Mouse (Mus musculus) intestine, embryonic 14.5 days (tissue): ENCODE measurements around the gene Slc39a11. TPM values are rescaled to one million over a fixed set of nuclear protein-coding genes. Genes with fewer than 3 reads are reported as not detected.

Source experiments
- ATAC-seq: fragments of 200-750 bp; cut with Nextera tagmentation; replicated peaks from 2 replicates; pipeline ENCODE4 v1.8.0; 2017; ENCODE audit warnings: low read depth, moderate number of reproducible peaks, moderate TSS enrichment, moderate library complexity; ENCODE audit not compliant: low FRiP score, low TSS enrichment
- DNase-seq: peaks from one replicate; pipeline ENCODE4 v3.0.0-alpha.2; 2018; ENCODE audit warnings: low spot score
- H3K27ac ChIP-seq: fragments of 300-500 bp; sonication (generic); 2 replicates; pipeline ENCODE4 v1.5.1; 2014; ENCODE audit warnings: low read depth, mild to moderate bottlenecking, control low read depth
- H3K27me3 ChIP-seq: fragments of 300-500 bp; sonication (generic); replicated peaks from 2 replicates; pipeline ENCODE4 v1.6.1; 2014; ENCODE audit warnings: low read length, control low read depth; ENCODE audit not compliant: control insufficient read depth, insufficient read depth
- H3K36me3 ChIP-seq: fragments of 300-500 bp; sonication (generic); 2 replicates; pipeline ENCODE4 v1.6.1; 2014; ENCODE audit warnings: low read length, control low read depth; ENCODE audit not compliant: control insufficient read depth, insufficient read depth
- H3K4me1 ChIP-seq: fragments of 300-500 bp; sonication (generic); replicated peaks from 2 replicates; pipeline ENCODE4 v1.6.1; 2014; ENCODE audit warnings: low read length, control low read depth, mixed read lengths; ENCODE audit not compliant: control insufficient read depth, insufficient read depth
- H3K4me2 ChIP-seq: fragments of 300-500 bp; sonication (generic); 2 replicates; pipeline ENCODE4 v1.6.1; 2014; ENCODE audit warnings: low read length
- H3K4me3 ChIP-seq: fragments of 300-500 bp; sonication (generic); 2 replicates; pipeline ENCODE4 v1.5.1; 2014; ENCODE audit warnings: low read depth, low read length, control low read depth, mixed read lengths
- H3K9ac ChIP-seq: fragments of 300-500 bp; sonication (generic); 2 replicates; pipeline ENCODE4 v1.6.1; 2014; ENCODE audit warnings: mild to moderate bottlenecking, low read length
- H3K9me3 ChIP-seq: fragments of 300-500 bp; sonication (generic); 2 replicates; pipeline ENCODE4 v1.6.1; 2016; ENCODE audit warnings: low read length, control low read depth; ENCODE audit not compliant: control insufficient read depth
- WGBS: fragments of 180-500 bp; shearing (Covaris S2); extraction: QIAGEN DNeasy Blood & Tissue Kit; methylation state at CpG from one replicate; pipeline ENCODE4 v1.1.7; 2014; 5-methylcytosine and 5-hydroxymethylcytosine counted together
- polyA plus RNA-seq: library from polyadenylated mRNA; unstranded; fragments of >200 nt; fragmentation: Nextera tagmentation; extraction: Ambion mirVana; gene quantifications from 2 replicates; pipeline ENCODE4 v1.2.1, GENCODE M21; 2014

Gene Slc39a11
- polyA plus RNA-seq, 1 experiment from 2014 or later = 24.0 TPM

DNA sequence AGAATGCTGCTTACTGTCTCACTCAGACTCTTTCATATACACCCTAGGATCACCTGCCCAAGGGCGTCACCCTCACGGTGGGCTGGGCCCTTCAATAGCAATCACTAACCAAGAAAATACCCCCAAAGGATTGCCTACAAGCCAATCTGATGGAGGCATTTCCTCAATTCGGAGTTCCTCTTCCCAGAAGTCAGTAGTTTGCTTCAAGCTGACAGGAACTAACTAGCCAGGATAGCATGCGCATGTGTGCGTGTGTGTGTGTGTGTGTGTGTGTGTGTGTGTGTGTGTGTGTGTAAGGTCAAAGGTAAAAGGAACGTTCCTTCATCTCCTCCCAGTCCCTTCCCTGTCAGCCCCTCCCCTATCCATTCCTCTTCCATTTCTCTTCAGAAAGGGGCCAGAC lies 199.9 kb downstream of the Slc39a11 start:
- 84% methylated on average over 6 of the region's 6 CpGs for WGBS
- no peak for ATAC-seq
- no peak overlapping the region for H3K9ac ChIP-seq

DNA sequence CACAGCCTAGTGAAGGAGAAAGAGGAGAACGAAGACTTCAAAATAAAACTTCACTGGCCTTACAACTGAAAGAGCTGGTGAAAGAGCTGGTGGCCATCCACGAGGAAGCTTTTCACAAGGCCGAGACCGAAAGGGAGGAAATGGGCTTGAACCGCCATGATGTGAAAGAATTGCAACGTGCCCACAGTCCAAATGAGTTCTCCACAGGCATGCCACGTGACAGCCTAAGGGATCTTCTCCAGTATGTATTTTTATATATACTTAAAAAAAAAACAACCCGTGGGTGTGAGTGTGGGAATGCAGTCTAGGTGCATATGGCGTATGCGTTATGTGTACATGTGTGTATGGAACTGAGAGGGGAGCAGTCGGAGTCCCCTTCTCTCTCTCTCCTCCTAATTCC lies 207.8 kb downstream of the Slc39a11 start:
- no peak for ATAC-seq

More for the DNA sequence above, 199.9 kb downstream of the Slc39a11 start:
- DNase-seq = no peak
- no peaks in the 10 kb centered on the region for H3K36me3 ChIP-seq
- H3K4me3 ChIP-seq = no peak overlapping the region
- no peak overlapping the region for H3K4me2 ChIP-seq
- 0 out of 2 replicates have a peak, but pooled peaks cover 4% of the 10 kb centered on the region for H3K9me3 ChIP-seq
- no peaks in the 10 kb centered on the region for H3K4me1 ChIP-seq
- no peak overlapping the region for H3K27ac ChIP-seq
- no peaks in the 10 kb centered on the region for H3K27me3 ChIP-seq

DNA sequence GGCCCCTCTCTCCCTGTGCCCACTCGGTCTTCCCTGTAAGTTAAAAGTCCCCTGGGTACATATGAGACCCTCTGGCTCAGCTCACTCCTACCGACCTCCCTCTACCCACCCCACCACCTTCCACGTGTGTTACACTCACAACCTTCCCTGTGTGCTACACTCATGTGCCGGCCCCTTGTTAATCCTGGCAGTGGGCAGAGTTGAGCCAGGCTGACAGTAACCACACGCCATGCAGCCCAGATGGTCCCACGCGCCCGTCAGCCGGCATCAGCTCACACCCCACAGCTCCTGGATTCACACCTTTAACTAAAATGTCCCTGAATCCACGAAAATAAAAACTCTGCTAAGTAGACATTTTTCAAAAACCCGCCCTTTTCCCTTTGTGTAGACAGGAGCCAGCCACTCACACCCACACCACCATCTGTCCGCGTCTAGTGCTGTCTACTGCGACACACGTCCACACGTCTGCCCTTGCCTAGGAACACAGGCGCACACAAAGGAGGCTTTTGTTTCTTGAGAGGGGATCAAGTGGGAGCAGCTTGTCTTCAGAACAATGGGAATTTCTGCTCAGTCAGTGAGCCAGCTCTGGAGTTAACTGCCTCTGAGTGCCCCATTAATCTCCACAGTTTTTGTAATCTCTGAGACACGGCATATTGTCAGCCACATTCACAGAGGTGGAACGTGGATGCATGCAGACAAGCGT lies 210.4 kb downstream of the Slc39a11 start:
- WGBS = 59% methylated on average over 20 of the region's 20 CpGs
- DNase-seq = no peak
- Histone ChIP-seq H3K4me1 (no peaks in the 10 kb centered on the region), H3K9ac (no peak overlapping the region), H3K36me3 (no peaks in the 10 kb centered on the region), H3K27me3 (no peaks in the 10 kb centered on the region), H3K4me3 (no peak overlapping the region), H3K9me3 (peaks cover 5% of the 10 kb centered on the region), H3K4me2 (no peak overlapping the region), H3K27ac (no peak overlapping the region)
- ATAC-seq = 0 out of 2 replicates have a peak, but pooled peaks have one; percentile 66

More for the DNA sequence above, 207.8 kb downstream of the Slc39a11 start:
- Histone ChIP-seq H3K4me1 (no peaks in the 10 kb centered on the region), H3K9ac (no peak overlapping the region), H3K4me3 (no peak overlapping the region), H3K4me2 (no peak overlapping the region), H3K36me3 (no peaks in the 10 kb centered on the region), H3K9me3 (peaks cover 5% of the 10 kb centered on the region), H3K27ac (no peak overlapping the region), H3K27me3 (no peaks in the 10 kb centered on the region)
- WGBS = 94% methylated on average over 11 of the region's 11 CpGs
- DNase-seq = no peak

DNA sequence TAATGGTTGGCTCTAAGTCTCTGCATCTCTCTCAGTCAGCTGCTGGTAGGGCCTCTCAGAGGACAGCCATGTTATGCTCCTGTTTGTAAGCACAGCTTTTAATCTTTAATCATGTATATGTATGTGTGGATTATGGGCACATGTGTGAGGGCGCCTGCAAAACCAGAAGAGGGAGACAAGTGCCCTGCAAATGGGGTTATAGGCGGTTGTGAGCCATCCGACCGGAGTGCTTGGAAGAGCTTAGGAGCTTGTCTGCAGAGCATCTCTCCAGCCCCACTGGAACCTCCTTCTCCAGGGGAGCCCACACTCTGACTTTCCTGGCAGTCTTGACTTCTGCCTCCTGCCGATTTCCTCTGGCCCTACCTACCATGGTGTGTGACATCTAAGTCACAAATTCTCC lies 211.0 kb downstream of the Slc39a11 start:
- 84% methylated on average over 5 of the region's 5 CpGs for WGBS
- Histone ChIP-seq H3K9me3 (peaks cover 5% of the 10 kb centered on the region), H3K4me2 (no peak overlapping the region), H3K4me3 (no peak overlapping the region), H3K4me1 (no peaks in the 10 kb centered on the region), H3K36me3 (no peaks in the 10 kb centered on the region), H3K9ac (no peak overlapping the region), H3K27me3 (no peaks in the 10 kb centered on the region), H3K27ac (no peak overlapping the region)
- ATAC-seq (no peak), DNase-seq (no peak)

DNA sequence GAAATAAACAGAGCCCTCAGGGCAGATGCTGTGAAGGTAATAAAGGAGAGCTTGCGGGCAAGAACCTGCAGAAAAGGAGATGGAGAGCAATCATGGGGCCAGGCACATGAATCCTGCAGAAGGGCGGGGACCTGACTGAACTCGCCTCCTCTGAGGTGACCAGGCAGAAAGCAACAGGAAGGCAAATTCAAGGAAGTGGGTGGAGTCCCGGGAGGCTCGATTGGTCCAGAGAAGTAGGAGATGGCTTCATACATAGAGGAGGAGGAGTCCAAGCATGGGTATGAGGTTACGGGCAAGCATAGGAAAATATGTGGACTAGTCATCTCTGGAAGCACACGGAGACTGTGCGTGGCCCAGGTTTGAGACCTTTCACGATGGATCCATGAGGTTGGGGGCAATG lies 212.5 kb downstream of the Slc39a11 start:
- H3K4me1 ChIP-seq = no peaks in the 10 kb centered on the region
- no peak overlapping the region for H3K4me2 ChIP-seq
- DNase-seq = no peak

DNA sequence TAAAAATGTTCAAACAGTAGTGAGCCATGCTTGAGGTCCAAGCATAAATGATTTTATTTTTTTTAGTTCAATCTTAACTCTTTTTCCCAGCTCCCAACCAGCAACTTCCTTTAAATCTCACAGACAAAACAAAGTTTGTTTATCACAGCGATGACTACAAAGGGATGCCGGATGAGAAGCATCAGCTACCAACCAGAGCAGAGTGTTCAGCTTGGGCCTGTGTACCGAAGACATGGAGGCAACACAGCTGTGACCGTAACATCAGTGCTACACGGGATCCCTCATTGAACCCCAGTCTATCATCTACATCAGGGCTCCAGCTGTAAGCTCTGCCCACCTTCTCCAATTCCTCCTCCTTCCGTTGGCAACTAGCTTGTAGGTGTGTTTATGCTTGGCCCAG lies 213.6 kb downstream of the Slc39a11 start:
- Histone ChIP-seq H3K36me3 (no peaks in the 10 kb centered on the region), H3K9me3 (peaks cover 5% of the 10 kb centered on the region), H3K27me3 (no peaks in the 10 kb centered on the region), H3K4me3 (no peak overlapping the region), H3K27ac (no peak overlapping the region), H3K4me2 (no peak overlapping the region), H3K4me1 (no peaks in the 10 kb centered on the region), H3K9ac (no peak overlapping the region)
- ATAC-seq = no peak
- no peak for DNase-seq
- WGBS = 86% methylated on average over 6 of the region's 6 CpGs

More for the DNA sequence above, 212.5 kb downstream of the Slc39a11 start:
- Histone ChIP-seq H3K27ac (no peak overlapping the region), H3K36me3 (no peaks in the 10 kb centered on the region), H3K27me3 (no peaks in the 10 kb centered on the region), H3K9ac (no peak overlapping the region), H3K4me3 (no peak overlapping the region), H3K9me3 (peaks cover 5% of the 10 kb centered on the region)
- 81% methylated on average over 9 of the region's 9 CpGs for WGBS
- no peak for ATAC-seq

DNA sequence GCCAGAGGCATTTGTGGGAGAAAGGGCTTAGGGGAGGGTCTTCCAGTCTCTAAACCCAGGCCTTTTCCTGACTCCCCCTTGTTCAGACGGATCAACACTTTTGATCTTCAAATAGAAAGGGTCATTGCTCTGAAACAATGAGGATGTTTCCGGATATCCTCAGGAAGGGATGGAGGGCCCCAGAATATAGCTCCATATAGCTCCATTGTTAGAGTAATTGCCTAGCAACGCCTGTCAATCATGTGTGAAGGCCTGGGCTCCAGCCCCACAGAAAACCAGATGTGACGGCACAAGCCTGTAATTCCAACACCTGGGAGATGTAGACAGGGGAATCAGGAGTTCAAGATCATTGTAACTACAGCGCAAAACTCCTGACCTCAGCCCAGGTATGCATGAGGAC lies 214.2 kb downstream of the Slc39a11 start:
- Histone ChIP-seq H3K4me3 (no peak overlapping the region), H3K4me2 (no peak overlapping the region), H3K27me3 (no peaks in the 10 kb centered on the region), H3K4me1 (no peaks in the 10 kb centered on the region), H3K9ac (no peak overlapping the region), H3K36me3 (no peaks in the 10 kb centered on the region), H3K27ac (no peak overlapping the region), H3K9me3 (no peaks in the 10 kb centered on the region; the same call in 1 of the 2 replicates)
- no peak for DNase-seq
- ATAC-seq = no peak
- 65% methylated on average over 5 of the region's 5 CpGs for WGBS

DNA sequence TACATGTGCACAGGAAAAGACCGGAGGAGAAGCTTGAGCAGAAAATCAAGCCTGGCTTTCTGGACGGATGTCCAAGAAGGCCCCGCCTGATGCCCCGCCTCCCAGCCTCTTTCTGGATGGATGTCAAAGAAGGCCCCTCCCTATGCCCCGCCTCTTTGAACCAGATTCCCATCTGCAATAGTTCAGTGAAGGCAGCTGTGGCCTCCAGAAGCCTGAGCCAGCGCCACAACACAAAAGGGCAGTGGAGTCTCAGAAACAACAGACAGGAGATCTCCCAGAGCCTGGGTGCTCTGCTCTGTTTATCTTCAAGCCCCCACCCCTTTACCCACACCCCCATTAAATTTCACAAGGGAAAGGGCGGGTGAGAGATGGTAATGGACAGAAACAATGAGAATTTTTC lies 218.7 kb downstream of the Slc39a11 start:
- no peaks in the 10 kb centered on the region for H3K36me3 ChIP-seq
- H3K27me3 ChIP-seq = no peaks in the 10 kb centered on the region
- no peak overlapping the region for H3K27ac ChIP-seq
- no peaks in the 10 kb centered on the region for H3K4me1 ChIP-seq
- DNase-seq (no peak), ATAC-seq (no peak)
- no peak overlapping the region for H3K4me3 ChIP-seq
- no peak overlapping the region for H3K4me2 ChIP-seq
- no peak overlapping the region for H3K9ac ChIP-seq
- WGBS = 63% methylated on average over 7 of the region's 7 CpGs
- H3K9me3 ChIP-seq = no peaks in the 10 kb centered on the region

DNA sequence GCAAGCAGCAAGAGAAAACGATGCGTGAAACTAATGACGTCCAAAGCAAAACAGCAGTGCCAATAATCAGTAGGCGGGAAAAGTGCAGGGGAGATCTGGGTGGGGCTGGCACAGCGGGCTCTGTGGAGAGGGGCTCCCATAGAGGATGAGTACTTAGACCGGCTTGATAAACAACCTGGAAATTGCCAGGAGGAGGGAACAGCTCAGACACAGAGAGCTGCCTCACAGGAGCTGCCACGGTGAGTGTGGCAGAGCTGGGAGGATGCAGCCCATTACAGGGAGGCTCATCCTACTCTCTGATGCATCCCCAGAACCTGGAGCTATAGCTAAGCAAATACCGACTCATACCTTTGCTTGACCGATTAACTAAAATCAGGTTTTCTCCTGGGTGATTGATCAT lies 224.0 kb downstream of the Slc39a11 start:
- ATAC-seq = no peak
- 63% methylated on average over 9 of the region's 9 CpGs for WGBS

More for the DNA sequence above, 224.0 kb downstream of the Slc39a11 start:
- H3K27ac ChIP-seq = no peak overlapping the region
- H3K27me3 ChIP-seq = no peaks in the 10 kb centered on the region
- DNase-seq = no peak
- H3K9me3 ChIP-seq = peaks cover 5% of the 10 kb centered on the region; the same call in 1 of the 2 replicates
- H3K9ac ChIP-seq = no peak overlapping the region
- H3K4me2 ChIP-seq = no peak overlapping the region
- H3K4me1 ChIP-seq = 0 out of 2 replicates have a peak, but pooled peaks cover 3% of the 10 kb centered on the region
- H3K36me3 ChIP-seq = no peaks in the 10 kb centered on the region
- no peak overlapping the region for H3K4me3 ChIP-seq
